Mouse (Mus musculus) gastrocnemius, adult 2 months (tissue): ENCODE data around the gene Gria4. TPM values are rescaled to one million over a fixed set of nuclear protein-coding genes. Genes with fewer than 3 reads are reported as not detected.
"Not testable (repeated sequence)": the region's sequence is repeated elsewhere in the genome, so short reads cannot be mapped to it uniquely, and the experiment has no call there.

Experiments
- DNase-seq: peaks from one replicate; pipeline ENCODE4 v3.0.0; 2022
- H3K27ac ChIP-seq: fragments of 200-600 bp; 2 replicates; pipeline ENCODE4 v1.8.1; 2022; ENCODE audit warnings: mild to moderate bottlenecking
- H3K4me3 ChIP-seq: fragments of 200-600 bp; 2 replicates; pipeline ENCODE4 v1.8.1; 2022; ENCODE audit warnings: mild to moderate bottlenecking, moderate library complexity
- CTCF ChIP-seq: fragments of 200-600 bp; IDR thresholded peaks from 2 replicates; pipeline ENCODE4 v1.8.1; 2022; ENCODE audit warnings: antibody characterized with exemption, mild to moderate bottlenecking, moderate library complexity
- intact Hi-C: fragments of 180-260 bp; cut with DNase I; formaldehyde crosslinking; loops from one replicate; pipeline ENCODE4 v1.15.1; 2025
- total RNA-seq, 2 experiments: library from RNA; stranded (reverse); gene quantifications; 2 replicates each; pipeline ENCODE4 v1.2.3; 2021

Gene Gria4
- total RNA-seq, 2 experiments from 2014 or later: 0.08 to 0.20 TPM

- intact Hi-C loops: no loop called here
- DNase-seq: no peak
- Histone ChIP-seq H3K4me3 (no peak overlapping the region), H3K27ac (no peak overlapping the region)
- TF ChIP-seq CTCF: no peak
Measured at GRCm38 (mm10) chr9:4513796-4514562, 282.1 kb downstream of the Gria4 start.

GRCm38 (mm10) chr9:4506086-4506485, 289.9 kb downstream of the Gria4 start:
- no peak overlapping the region for H3K4me3 ChIP-seq
- intact Hi-C loops: no loop called here
- DNase-seq: no peak

GRCm38 (mm10) chr9:4505087-4505486, 290.9 kb downstream of the Gria4 start:
- intact Hi-C loops: no loop called here

More at GRCm38 (mm10) chr9:4506086-4506485, 289.9 kb downstream of the Gria4 start:
- TF ChIP-seq CTCF: no peak
- no peak overlapping the region for H3K27ac ChIP-seq

GRCm38 (mm10) chr9:4486428-4486827, 309.6 kb downstream of the Gria4 start:
- TF ChIP-seq CTCF: no peak
- H3K4me3 ChIP-seq: no peak overlapping the region
- DNase-seq: no peak
- intact Hi-C loops: no loop called here
- no peak overlapping the region for H3K27ac ChIP-seq

More at GRCm38 (mm10) chr9:4505087-4505486, 290.9 kb downstream of the Gria4 start:
- Histone ChIP-seq H3K4me3 (no peak overlapping the region), H3K27ac (no peak overlapping the region)
- no peak for TF ChIP-seq CTCF
- no peak for DNase-seq

GRCm38 (mm10) chr9:4484502-4484901, 311.5 kb downstream of the Gria4 start:
- TF ChIP-seq CTCF: no peak
- Histone ChIP-seq H3K4me3 (no peak overlapping the region), H3K27ac (no peak overlapping the region)
- DNase-seq: no peak
- intact Hi-C loops: no loop called here

- no peak for DNase-seq
- no peak for TF ChIP-seq CTCF
- intact Hi-C loops: no loop called here
- Histone ChIP-seq H3K27ac (no peak overlapping the region), H3K4me3 (no peak overlapping the region)
Measured at GRCm38 (mm10) chr9:4470791-4471190, 325.2 kb downstream of the Gria4 start.

GRCm38 (mm10) chr9:4459456-4460070, 336.5 kb downstream of the Gria4 start:
- Histone ChIP-seq H3K4me3 (no peak overlapping the region), H3K27ac (no peak overlapping the region)
- no peak for TF ChIP-seq CTCF
- DNase-seq: no peak
- intact Hi-C loops: no loop called here

GRCm38 (mm10) chr9:4458193-4458592, 337.8 kb downstream of the Gria4 start:
- H3K27ac ChIP-seq: no peak overlapping the region

GRCm38 (mm10) chr9:4457644-4458043, 338.4 kb downstream of the Gria4 start:
- TF ChIP-seq CTCF: no peak
- H3K27ac ChIP-seq: no peak overlapping the region
- H3K4me3 ChIP-seq: no peak overlapping the region
- peak; percentile 55 for DNase-seq
- intact Hi-C loops: no loop called here

More at GRCm38 (mm10) chr9:4458193-4458592, 337.8 kb downstream of the Gria4 start:
- no peak for DNase-seq
- TF ChIP-seq CTCF: no peak
- intact Hi-C loops: no loop called here
- no peak overlapping the region for H3K4me3 ChIP-seq

GRCm38 (mm10) chr9:4442908-4443307, 353.1 kb downstream of the Gria4 start:
- peak; percentile 12 for DNase-seq
- peak; percentile 52 for TF ChIP-seq CTCF
- Histone ChIP-seq H3K27ac (no peak overlapping the region), H3K4me3 (no peak overlapping the region)
- intact Hi-C loops: no loop called here

- intact Hi-C loops, H3K4me3 ChIP-seq, H3K27ac ChIP-seq, DNase-seq: not testable (repeated sequence)
Measured at GRCm38 (mm10) chr9:4400801-4401200, 395.2 kb downstream of the Gria4 start.

- intact Hi-C loops: loop anchor here (2.0 to 5.0 kb wide), 2 partner anchors 68 to 974 kb away; partner anchors contain the start of genes Aasdhppt, Cwf19l2 and Kbtbd3
- DNase-seq: no peak
- Histone ChIP-seq H3K4me3 (peak overlapping the region; percentile 79), H3K27ac (peak overlapping the region; percentile 86)
- TF ChIP-seq CTCF: no peak
Measured at GRCm38 (mm10) chr9:4376640-4377120, 419.4 kb downstream of the Gria4 start.
